Mouse (Mus musculus): Measurements from ENCODE around the gene Vmn1r170. TPM values are rescaled to one million over a fixed set of nuclear protein-coding genes. Genes with fewer than 3 reads are reported as not detected.
"Not testable (repeated sequence)": the region's sequence is repeated elsewhere in the genome, so short reads cannot be mapped to it uniquely, and the experiment has no call there.

Vmn1r170 gene
- polyA plus RNA-seq (2016; fragmentation: Nextera tagmentation; extraction: Ambion mirVana), result not detected in 2 replicates

- H3K4me3 ChIP-seq; H3K9me3 ChIP-seq; H3K4me1 ChIP-seq; H3K4me2 ChIP-seq (replicated peaks); H3K9ac ChIP-seq; ATAC-seq (ENCODE audit: insufficient number of reproducible peaks, insufficient read depth, low FRiP score, low TSS enrichment); H3K27me3 ChIP-seq; H3K36me3 ChIP-seq; H3K27ac ChIP-seq: not testable (repeated sequence)
- WGBS, result 45% methylated on average over 1 of the region's 1 CpGs
Observed at GRCm38 (mm10) chr7:23605875-23606274, at the start of gene Vmn1r170. TSS of gene Vmn1r170 (plus strand) at chr7:23606175.

GRCm38 (mm10) chr7:23575226-23575625 lies 30.7 kb upstream of the Vmn1r170 start, which contains the start of gene Vmn1r169:
TSS of gene Vmn1r169 (plus strand) at chr7:23575526.
- H3K36me3 ChIP-seq; ATAC-seq (ENCODE audit: insufficient number of reproducible peaks, insufficient read depth, low FRiP score, low TSS enrichment); H3K9me3 ChIP-seq; H3K27me3 ChIP-seq; H3K4me2 ChIP-seq (replicated peaks); H3K27ac ChIP-seq; H3K4me3 ChIP-seq; H3K9ac ChIP-seq; H3K4me1 ChIP-seq: not testable (repeated sequence)
- WGBS, result 59% methylated on average over 1 of the region's 2 CpGs

- H3K27me3 ChIP-seq, result no peaks in the 10 kb centered on the region
- no peak within 1 kb of the TSS for H3K27ac ChIP-seq
- no peaks in the 10 kb centered on the region for H3K36me3 ChIP-seq
- H3K4me2 ChIP-seq (replicated peaks), result no peak within 1 kb of the TSS
- H3K4me1 ChIP-seq, result no peaks in the 10 kb centered on the region
- no peak within 1 kb of the TSS for H3K4me3 ChIP-seq
- ATAC-seq (ENCODE audit: insufficient number of reproducible peaks, insufficient read depth, low FRiP score, low TSS enrichment), result no peak
- H3K9me3 ChIP-seq, result peaks cover 11% of the 10 kb centered on the region; the same call in 1 of the 2 replicates
- H3K9ac ChIP-seq, result no peak within 1 kb of the TSS
Observed at GRCm38 (mm10) chr7:23630422-23630821, 24.4 kb downstream of the Vmn1r170 start, which contains the start of gene Vmn1r171. TSS of gene Vmn1r171 (plus strand) at chr7:23630722.

Other genes starting within 250 kb of the Vmn1r170 start
- not detected in 2 replicates for gene Nlrp5, start 220.3 kb upstream of the Vmn1r170 start, polyA plus RNA-seq (2016; fragmentation: Nextera tagmentation; extraction: Ambion mirVana)
- gene Vmn1r167, start 99.0 kb upstream of the Vmn1r170 start, polyA plus RNA-seq (2016; fragmentation: Nextera tagmentation; extraction: Ambion mirVana), result not detected in 2 replicates
- not detected in 2 replicates for gene Vmn1r168, start 66.4 kb upstream of the Vmn1r170 start, polyA plus RNA-seq (2016; fragmentation: Nextera tagmentation; extraction: Ambion mirVana)
- not detected in 2 replicates for gene Vmn1r169, start 30.6 kb upstream of the Vmn1r170 start, polyA plus RNA-seq (2016; fragmentation: Nextera tagmentation; extraction: Ambion mirVana)
- not detected in 2 replicates for gene Vmn1r171, start 24.5 kb downstream of the Vmn1r170 start, polyA plus RNA-seq (2016; fragmentation: Nextera tagmentation; extraction: Ambion mirVana)
- not detected in 2 replicates for gene Vmn1r172, start 52.1 kb downstream of the Vmn1r170 start, polyA plus RNA-seq (2016; fragmentation: Nextera tagmentation; extraction: Ambion mirVana)
- gene Vmn1r173, start 94.5 kb downstream of the Vmn1r170 start, polyA plus RNA-seq (2016; fragmentation: Nextera tagmentation; extraction: Ambion mirVana), result not detected in 2 replicates
- gene Vmn1r174, start 146.1 kb downstream of the Vmn1r170 start, polyA plus RNA-seq (2016; fragmentation: Nextera tagmentation; extraction: Ambion mirVana), result not detected in 2 replicates
- not detected in 2 replicates for gene Vmn1r175, start 204.5 kb downstream of the Vmn1r170 start, polyA plus RNA-seq (2016; fragmentation: Nextera tagmentation; extraction: Ambion mirVana)
- not detected in 2 replicates for gene Vmn1r176, start 231.2 kb downstream of the Vmn1r170 start, polyA plus RNA-seq (2016; fragmentation: Nextera tagmentation; extraction: Ambion mirVana)